Mouse (Mus musculus): ENCODE results near the gene Atp5g2.

Gene Atp5g2

GRCm38 (mm10) chr15:102672215-102673071, at the start of gene Atp5g2:
Gene Atp5g2, minus strand, starts transcription at chr15:102672352.
- peak; percentile 67 for DNase-seq

- peak; percentile 36 for DNase-seq
These were observed 49.1 kb upstream of the Atp5g2 start for GRCm38 (mm10) chr15:102721016-102721898.

GRCm38 (mm10) chr15:102716132-102716531, 44.0 kb upstream of the Atp5g2 start:
- DNase-seq = no peak

- DNase-seq = no peak
These were observed 35.7 kb upstream of the Atp5g2 start for GRCm38 (mm10) chr15:102707736-102708269.

- no peak for DNase-seq
These were observed 33.9 kb upstream of the Atp5g2 start for GRCm38 (mm10) chr15:102705923-102706503.

- no peak for DNase-seq
These were observed 33.2 kb upstream of the Atp5g2 start for GRCm38 (mm10) chr15:102705226-102705894.

GRCm38 (mm10) chr15:102704806-102705205, 32.7 kb upstream of the Atp5g2 start:
- no peak for DNase-seq

- DNase-seq = no peak
These were observed 30.8 kb upstream of the Atp5g2 start for GRCm38 (mm10) chr15:102702972-102703371.

GRCm38 (mm10) chr15:102698193-102698592, 26.0 kb upstream of the Atp5g2 start:
- DNase-seq = peak; percentile 89

- no peak for DNase-seq
These were observed 24.7 kb upstream of the Atp5g2 start for GRCm38 (mm10) chr15:102696899-102697298.

- DNase-seq = peak; percentile 95
These were observed 21.4 kb upstream of the Atp5g2 start for GRCm38 (mm10) chr15:102693600-102693999.

GRCm38 (mm10) chr15:102692991-102693411, 20.8 kb upstream of the Atp5g2 start:
- peak; percentile 81 for DNase-seq

- peak; percentile 54 for DNase-seq
These were observed 20.2 kb upstream of the Atp5g2 start for GRCm38 (mm10) chr15:102692321-102692804.

- no peak for DNase-seq
These were observed 13.6 kb upstream of the Atp5g2 start for GRCm38 (mm10) chr15:102685791-102686190.

- DNase-seq = no peak
These were observed 11.5 kb upstream of the Atp5g2 start for GRCm38 (mm10) chr15:102683670-102684069.

GRCm38 (mm10) chr15:102676345-102676744, 4.2 kb upstream of the Atp5g2 start:
- DNase-seq = no peak

- peak; percentile 76 for DNase-seq
These were observed 1.4 kb upstream of the Atp5g2 start for GRCm38 (mm10) chr15:102673548-102673947.

- peak; percentile 84 for DNase-seq
These were observed 384 bp downstream of the Atp5g2 start for GRCm38 (mm10) chr15:102671721-102672214.

GRCm38 (mm10) chr15:102670767-102671575, 1.2 kb downstream of the Atp5g2 start:
- peak; percentile 99 for DNase-seq

GRCm38 (mm10) chr15:102670281-102670680, 1.9 kb downstream of the Atp5g2 start:
- DNase-seq = peak; percentile 67

- peak; percentile 57 for DNase-seq
These were observed 2.6 kb downstream of the Atp5g2 start for GRCm38 (mm10) chr15:102669571-102669970.
